Mouse (Mus musculus) adrenal gland, adult 2 months (tissue): ENCODE measurements around the gene Tcp11l2. TPM values are rescaled to one million over a fixed set of nuclear protein-coding genes. Genes with fewer than 3 reads are reported as not detected.
A peak's percentile ranks its signal among the peaks of the same experiment; 100 is the strongest.

ENCODE experiments used
- DNase-seq: peaks from one replicate; pipeline ENCODE4 v3.0.0; 2021
- polyA plus RNA-seq: library from polyadenylated mRNA; depleted of rRNA; stranded (reverse); fragments of >200 nt; gene quantifications from 2 replicates; pipeline ENCODE4 v1.2.3, GENCODE M21; 2012; rRNA removed
- total RNA-seq, 2 experiments: library from RNA; stranded (reverse); gene quantifications; 2 replicates each; pipeline ENCODE4 v1.2.3; 2021

The Tcp11l2 gene
- total and polyA plus RNA-seq, 3 experiments, result 35.0 to 48.1 (median 41.7) TPM

GRCm38 (mm10) chr10:84654731-84655130 is 78.3 kb downstream of the Tcp11l2 start:
- DNase-seq, result no peak

GRCm38 (mm10) chr10:84656618-84657017 is 80.2 kb downstream of the Tcp11l2 start:
- peak; percentile 27 for DNase-seq

GRCm38 (mm10) chr10:84657437-84658087 is 81.1 kb downstream of the Tcp11l2 start:
- DNase-seq, result no peak

GRCm38 (mm10) chr10:84658088-84658848 is 81.8 kb downstream of the Tcp11l2 start:
- DNase-seq, result no peak

- DNase-seq, result no peak
These were observed 82.9 kb downstream of the Tcp11l2 start for GRCm38 (mm10) chr10:84659281-84659680.

- no peak for DNase-seq
These were observed 85.7 kb downstream of the Tcp11l2 start for GRCm38 (mm10) chr10:84662138-84662537.

Other genes with a start within 250 kb of the Tcp11l2 start
- gene Nuak1, start 136.0 kb upstream of the Tcp11l2 start, total RNA-seq, result 10 to 100 TPM in 1 of 2 experiments, 1 to 10 TPM in 1; 6.6 to 12.2 TPM
- gene Nuak1, start 136.0 kb upstream of the Tcp11l2 start, polyA plus RNA-seq, result 4.4 and 4.7 TPM in 2 replicates
- gene Ckap4, start 42.6 kb upstream of the Tcp11l2 start, total RNA-seq, result 10 to 100 TPM; 24.5 to 44.7 TPM
- 20.8 and 29.3 TPM in 2 replicates for gene Ckap4, start 42.6 kb upstream of the Tcp11l2 start, polyA plus RNA-seq
- gene Polr3b, start 45.7 kb downstream of the Tcp11l2 start, total RNA-seq, result 10 to 100 TPM; 23.1 to 28.0 TPM
- 2.0 and 2.3 TPM in 2 replicates for gene Polr3b, start 45.7 kb downstream of the Tcp11l2 start, polyA plus RNA-seq
- gene Rfx4, start 179.4 kb downstream of the Tcp11l2 start, total RNA-seq, result under 1 TPM in 1 of 2 experiments, not detected in 1; 0.10 TPM
- 0.06 TPM in 1 of 2 replicates, not detected in the other for gene Rfx4, start 179.4 kb downstream of the Tcp11l2 start, polyA plus RNA-seq